ENCODE assay signal across 11 mouse cellular contexts in genomic region chr4:102302568-102302967, GRCm38 (mm10).
"Had no signal": no experiment of that assay in that cellular context is flagged by ENCODE, and none has a peak within 500 bp of the region (broad histone marks: within the 10 kb centered on the region; RNA-seq: fewer than 3 reads in every experiment).

No protein-coding gene starts in this region.

- H3K9me3 ChIP-seq: kidney, embryonic 15.5 days; limb, embryonic 15.5 days; liver, embryonic 12.5 days; lung, embryonic 15.5 days; midbrain, embryonic 15.5 days had no signal

- H3K4me2 ChIP-seq: kidney, embryonic 15.5 days; limb, embryonic 15.5 days; liver, embryonic 12.5 days; lung, embryonic 15.5 days; midbrain, embryonic 11.5 days; midbrain, embryonic 15.5 days had no signal

- H3K27me3 ChIP-seq: kidney, embryonic 15.5 days; limb, embryonic 15.5 days; liver, embryonic 12.5 days; lung, embryonic 15.5 days; megakaryocyte, embryonic 14.5 days; midbrain, embryonic 15.5 days had no signal

- H3K36me3 ChIP-seq: kidney, embryonic 15.5 days; limb, embryonic 15.5 days; liver, embryonic 12.5 days; lung, embryonic 15.5 days; midbrain, embryonic 15.5 days had no signal

- H3K4me1 ChIP-seq: kidney, embryonic 15.5 days; limb, embryonic 15.5 days; liver, embryonic 12.5 days; lung, embryonic 15.5 days; megakaryocyte, embryonic 14.5 days; midbrain, embryonic 15.5 days had no signal

- H3K4me3 ChIP-seq: kidney, embryonic 15.5 days; limb, embryonic 15.5 days; liver, embryonic 12.5 days; lung, embryonic 15.5 days; megakaryocyte, embryonic 14.5 days; midbrain, embryonic 15.5 days had no signal

- ATAC-seq: liver, embryonic 12.5 days; midbrain, embryonic 15.5 days had no signal

- H3K9ac ChIP-seq: kidney, embryonic 15.5 days; limb, embryonic 15.5 days; liver, embryonic 12.5 days; lung, embryonic 15.5 days; midbrain, embryonic 15.5 days had no signal

- DNase-seq: kidney, postnatal 14 days; lung, postnatal 14 days had no signal

- H3K27ac ChIP-seq: kidney, embryonic 15.5 days; limb, embryonic 15.5 days; liver, embryonic 12.5 days; lung, embryonic 15.5 days; macrophage; midbrain, embryonic 15.5 days; stomach, postnatal 0 days had no signal
